Mouse (Mus musculus) neural tube, embryonic 15.5 days (tissue): Measurements from ENCODE around the gene Rpp25. TPM values are rescaled to one million over a fixed set of nuclear protein-coding genes. Genes with fewer than 3 reads are reported as not detected.

Source experiments
- polyA plus RNA-seq: library from polyadenylated mRNA; unstranded; fragments of >200 nt; fragmentation: Nextera tagmentation; extraction: Ambion mirVana; gene quantifications from 2 replicates; pipeline ENCODE4 v1.2.1, GENCODE M21; 2015

Rpp25 gene
- polyA plus RNA-seq, 1 experiment from 2014 or later, result 23.5 TPM

Other genes with a start within 250 kb of the Rpp25 start
- gene 1700017B05Rik, start 241.4 kb upstream of the Rpp25 start, polyA plus RNA-seq, result 4.1 and 10.9 TPM in 2 replicates
- 18.4 and 22.7 TPM in 2 replicates for gene Ppcdc, start 63.9 kb upstream of the Rpp25 start, polyA plus RNA-seq
- 91.1 and 112 TPM in 2 replicates for gene Scamp5, start 36.0 kb upstream of the Rpp25 start, polyA plus RNA-seq
- gene Cox5a, start 17.2 kb downstream of the Rpp25 start, polyA plus RNA-seq, result 949 and 1,085 TPM in 2 replicates
- 22.3 and 23.8 TPM in 2 replicates for gene Fam219b, start 33.5 kb downstream of the Rpp25 start, polyA plus RNA-seq
- gene Mpi, start 48.7 kb downstream of the Rpp25 start, polyA plus RNA-seq, result 75.8 and 81.7 TPM in 2 replicates
- gene Scamp2, start 56.9 kb downstream of the Rpp25 start, polyA plus RNA-seq, result 43.5 and 48.5 TPM in 2 replicates
- gene Ulk3, start 85.4 kb downstream of the Rpp25 start, polyA plus RNA-seq, result 32.1 and 36.5 TPM in 2 replicates
- 0.11 and 0.23 TPM in 2 replicates for gene Cplx3, start 102.3 kb downstream of the Rpp25 start, polyA plus RNA-seq
- not detected in 2 replicates for gene Lman1l, start 116.7 kb downstream of the Rpp25 start, polyA plus RNA-seq
- 43.1 and 50.0 TPM in 2 replicates for gene Csk, start 149.6 kb downstream of the Rpp25 start, polyA plus RNA-seq
- not detected in 2 replicates for gene Cyp1a2, start 179.7 kb downstream of the Rpp25 start, polyA plus RNA-seq
- gene Cyp1a1, start 183.9 kb downstream of the Rpp25 start, polyA plus RNA-seq, result 0.09 and 0.12 TPM in 2 replicates
- gene Edc3, start 204.5 kb downstream of the Rpp25 start, polyA plus RNA-seq, result 27.6 and 29.4 TPM in 2 replicates